Mouse (Mus musculus) kidney, embryonic 15.5 days (tissue): Measurements from ENCODE around the gene Cited1. TPM values are rescaled to one million over a fixed set of nuclear protein-coding genes. Genes with fewer than 3 reads are reported as not detected.

Experiments used
- microRNA-seq: library from miRNA; unstranded; fragments of <30 nt; microRNA quantifications from one replicate; pipeline ENCODE4, GENCODE M21; 2016
- polyA plus RNA-seq: library from polyadenylated mRNA; unstranded; fragments of >200 nt; fragmentation: Nextera tagmentation; extraction: Ambion mirVana; gene quantifications from 2 replicates; pipeline ENCODE4 v1.2.1, GENCODE M21; 2015

The Cited1 gene
- polyA plus RNA-seq, 1 experiment from 2014 or later: 153 TPM

Small RNA genes within 50 kb of the gene (microRNA-seq; reads per million reads assigned to microRNA genes)
- gene Gm26318: not detected

Other genes starting within 250 kb of the Cited1 start
- gene Rtl5, start 180.9 kb downstream of the Cited1 start, polyA plus RNA-seq: 2.5 and 2.8 TPM in 2 replicates
- 68.1 and 75.6 TPM in 2 replicates for gene Pin4, start 132.7 kb downstream of the Cited1 start, polyA plus RNA-seq
- 13.5 and 13.9 TPM in 2 replicates for gene Ercc6l, start 95.1 kb downstream of the Cited1 start, polyA plus RNA-seq
- 790 and 827 TPM in 2 replicates for gene Rps4x, start 62.8 kb downstream of the Cited1 start, polyA plus RNA-seq